Mouse (Mus musculus): Measurements from ENCODE around the gene Ms4a5. TPM values are rescaled to one million over a fixed set of nuclear protein-coding genes. Genes with fewer than 3 reads are reported as not detected.
A peak's percentile ranks its signal among the peaks of the same experiment; 100 is the strongest.
"Not testable (repeated sequence)": the region's sequence is repeated elsewhere in the genome, so short reads cannot be mapped to it uniquely, and the experiment has no call there.

Ms4a5 gene
- polyA plus RNA-seq (2015; fragmentation: Nextera tagmentation; extraction: Ambion mirVana) = not detected in 2 replicates

DNA sequence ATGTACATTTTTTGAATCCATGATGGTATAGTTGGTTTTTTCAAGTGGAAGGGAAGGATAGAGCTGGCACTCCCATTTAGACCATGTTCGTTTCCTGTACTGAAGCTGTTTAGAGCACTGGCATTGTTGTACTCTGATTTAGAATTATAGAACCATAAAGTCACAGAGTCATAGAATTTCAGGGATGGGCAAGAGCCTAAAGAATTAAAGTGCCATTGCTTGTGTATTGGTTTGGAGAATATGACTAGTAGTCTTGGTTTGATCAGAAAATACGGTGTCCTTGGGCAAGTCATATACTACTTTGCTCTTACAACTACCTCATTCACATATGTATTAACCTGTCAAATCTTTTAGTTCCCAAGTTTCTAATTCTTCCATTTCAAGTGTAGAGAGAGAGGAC is at the start of gene Ms4a5:
Gene Ms4a5, minus strand, starts transcription at position 101 of the 400 bp plus-strand sequence.
- Histone ChIP-seq H3K9ac (ENCODE audit: low read length) (no peak within 1 kb of the TSS), H3K27ac (ENCODE audit: low read length) (no peak within 1 kb of the TSS), H3K4me1 (replicated peaks; ENCODE audit: control insufficient read depth, insufficient read depth, low read length) (no peaks in the 10 kb centered on the region), H3K27me3 (ENCODE audit: control insufficient read depth, insufficient read depth, low read depth, low read length) (no peaks in the 10 kb centered on the region), H3K36me3 (ENCODE audit: control insufficient read depth, insufficient read depth, low read length) (no peaks in the 10 kb centered on the region), H3K9me3 (ENCODE audit: control insufficient read depth, low read length) (no peaks in the 10 kb centered on the region), H3K4me2 (ENCODE audit: low read depth, low read length) (no peak within 1 kb of the TSS), H3K4me3 (ENCODE audit: low read length) (no peak within 1 kb of the TSS)
- 87% methylated on average over 2 of the region's 2 CpGs for WGBS
- ATAC-seq (ENCODE audit: low read depth) = no peak

DNA sequence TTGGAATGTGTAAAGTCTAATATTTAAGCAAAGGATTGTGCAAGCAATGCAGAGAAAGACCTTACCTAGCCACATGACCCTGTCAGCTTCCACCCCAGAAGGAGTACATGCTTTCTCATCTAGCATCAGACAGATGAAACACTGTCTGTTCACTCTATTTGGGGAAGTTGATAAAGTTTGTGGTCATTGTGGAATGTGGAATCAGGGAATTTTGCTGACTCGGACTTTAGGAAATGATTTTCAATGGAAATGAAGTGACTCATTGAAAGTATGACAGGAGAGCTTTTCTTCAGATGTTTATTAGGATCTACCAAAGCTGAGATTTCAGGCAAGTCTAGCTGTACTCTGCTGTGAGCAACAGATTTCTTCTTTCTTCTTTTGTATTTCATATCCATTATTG is 37.5 kb upstream of the Ms4a5 start:
- WGBS = 58% methylated on average over 1 of the region's 1 CpGs
- Histone ChIP-seq H3K36me3 (ENCODE audit: control insufficient read depth, insufficient read depth, low read length) (no peaks in the 10 kb centered on the region), H3K4me1 (replicated peaks; ENCODE audit: control insufficient read depth, insufficient read depth, low read length) (no peaks in the 10 kb centered on the region), H3K4me2 (ENCODE audit: low read depth, low read length) (no peak overlapping the region), H3K9ac (ENCODE audit: low read length) (no peak overlapping the region), H3K4me3 (ENCODE audit: low read length) (no peak overlapping the region), H3K27ac (ENCODE audit: low read length) (no peak overlapping the region), H3K27me3 (ENCODE audit: control insufficient read depth, insufficient read depth, low read depth, low read length) (no peaks in the 10 kb centered on the region), H3K9me3 (ENCODE audit: control insufficient read depth, low read length) (no peaks in the 10 kb centered on the region)
- no peak for ATAC-seq (ENCODE audit: low read depth)

DNA sequence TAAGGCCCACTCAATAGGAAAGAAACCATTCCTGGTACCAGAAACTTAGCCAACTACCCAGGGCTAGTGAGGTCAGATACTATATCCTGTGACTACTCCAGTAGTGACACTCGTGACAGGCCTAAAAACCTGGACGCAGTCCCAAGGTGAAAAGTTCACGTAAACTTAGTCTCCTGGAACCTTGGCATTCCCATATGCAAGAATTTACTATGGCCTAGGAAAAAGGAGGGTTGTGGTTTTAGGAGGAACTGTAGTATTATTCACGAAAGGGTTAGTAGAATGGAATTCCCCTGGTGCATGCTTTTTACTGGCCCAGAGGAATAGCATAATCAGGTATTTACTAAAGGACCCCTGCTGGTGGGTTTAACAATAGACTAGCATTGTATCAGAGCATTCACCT is 33.1 kb upstream of the Ms4a5 start:
- no peak overlapping the region for H3K9ac ChIP-seq (ENCODE audit: low read length)
- H3K9me3 ChIP-seq (ENCODE audit: control insufficient read depth, low read length) = no peaks in the 10 kb centered on the region
- H3K4me2 ChIP-seq (ENCODE audit: low read depth, low read length) = no peak overlapping the region
- no peak overlapping the region for H3K4me3 ChIP-seq (ENCODE audit: low read length)
- no peaks in the 10 kb centered on the region for H3K27me3 ChIP-seq (ENCODE audit: control insufficient read depth, insufficient read depth, low read depth, low read length)
- no peaks in the 10 kb centered on the region for H3K36me3 ChIP-seq (ENCODE audit: control insufficient read depth, insufficient read depth, low read length)
- H3K4me1 ChIP-seq (replicated peaks; ENCODE audit: control insufficient read depth, insufficient read depth, low read length) = no peaks in the 10 kb centered on the region
- no peak overlapping the region for H3K27ac ChIP-seq (ENCODE audit: low read length)
- 84% methylated on average over 4 of the region's 4 CpGs for WGBS
- no peak for ATAC-seq (ENCODE audit: low read depth)

DNA sequence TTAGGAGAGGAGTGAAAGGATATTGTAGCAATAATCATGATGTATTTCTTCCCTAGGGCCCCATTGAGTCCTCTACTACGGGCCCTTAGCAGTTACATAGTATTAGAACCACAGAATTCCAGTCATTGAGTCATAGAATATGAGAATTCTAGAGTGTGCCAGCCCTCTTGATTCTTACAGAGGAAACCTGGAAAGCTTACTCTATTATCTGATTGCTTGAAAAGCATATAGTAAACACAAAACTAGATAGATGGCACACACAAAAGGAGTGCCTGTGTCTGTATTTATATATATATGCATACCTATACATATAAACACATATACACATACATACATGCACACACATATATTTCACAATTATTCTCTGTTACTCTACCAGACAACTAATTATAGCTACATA is 30.7 kb upstream of the Ms4a5 start, which contains the start of gene Ms4a14:
Gene Ms4a14, minus strand, starts transcription at position 101 of the 400 bp plus-strand sequence.
- 61% methylated on average over 1 of the region's 1 CpGs for WGBS
- ATAC-seq (ENCODE audit: low read depth) = no peak
- Histone ChIP-seq H3K36me3 (ENCODE audit: control insufficient read depth, insufficient read depth, low read length) (no peaks in the 10 kb centered on the region), H3K4me3 (ENCODE audit: low read length) (no peak within 1 kb of the TSS), H3K9me3 (ENCODE audit: control insufficient read depth, low read length) (no peaks in the 10 kb centered on the region), H3K4me1 (replicated peaks; ENCODE audit: control insufficient read depth, insufficient read depth, low read length) (no peaks in the 10 kb centered on the region), H3K4me2 (ENCODE audit: low read depth, low read length) (no peak within 1 kb of the TSS), H3K27ac (ENCODE audit: low read length) (no peak within 1 kb of the TSS), H3K27me3 (ENCODE audit: control insufficient read depth, insufficient read depth, low read depth, low read length) (no peaks in the 10 kb centered on the region), H3K9ac (ENCODE audit: low read length) (no peak within 1 kb of the TSS)

DNA sequence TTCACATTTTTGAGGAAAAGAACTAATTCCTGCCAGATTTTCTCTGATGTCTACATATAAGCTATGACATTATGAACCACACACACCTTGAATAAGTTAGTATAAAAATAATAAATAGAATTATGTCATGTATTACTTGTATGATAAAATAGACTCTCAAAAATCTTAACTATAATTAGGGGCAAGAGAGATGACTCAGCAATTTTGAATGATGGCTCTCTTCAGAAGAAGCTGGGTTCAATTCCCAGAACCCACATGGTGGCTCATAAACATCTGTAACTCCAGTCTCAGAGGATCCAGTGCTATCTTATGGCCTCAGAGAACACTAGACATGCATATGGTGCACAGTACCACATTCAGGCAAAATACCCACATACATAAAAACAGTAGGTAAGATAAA is 25.2 kb upstream of the Ms4a5 start:
- ATAC-seq (ENCODE audit: low read depth) = no peak
- H3K4me2 ChIP-seq (ENCODE audit: low read depth, low read length) = no peak overlapping the region
- H3K4me1 ChIP-seq (replicated peaks; ENCODE audit: control insufficient read depth, insufficient read depth, low read length) = no peaks in the 10 kb centered on the region
- no peaks in the 10 kb centered on the region for H3K27me3 ChIP-seq (ENCODE audit: control insufficient read depth, insufficient read depth, low read depth, low read length)
- no peak overlapping the region for H3K9ac ChIP-seq (ENCODE audit: low read length)
- no peaks in the 10 kb centered on the region for H3K36me3 ChIP-seq (ENCODE audit: control insufficient read depth, insufficient read depth, low read length)
- no peak overlapping the region for H3K27ac ChIP-seq (ENCODE audit: low read length)
- H3K9me3 ChIP-seq (ENCODE audit: control insufficient read depth, low read length) = no peaks in the 10 kb centered on the region
- H3K4me3 ChIP-seq (ENCODE audit: low read length) = no peak overlapping the region

DNA sequence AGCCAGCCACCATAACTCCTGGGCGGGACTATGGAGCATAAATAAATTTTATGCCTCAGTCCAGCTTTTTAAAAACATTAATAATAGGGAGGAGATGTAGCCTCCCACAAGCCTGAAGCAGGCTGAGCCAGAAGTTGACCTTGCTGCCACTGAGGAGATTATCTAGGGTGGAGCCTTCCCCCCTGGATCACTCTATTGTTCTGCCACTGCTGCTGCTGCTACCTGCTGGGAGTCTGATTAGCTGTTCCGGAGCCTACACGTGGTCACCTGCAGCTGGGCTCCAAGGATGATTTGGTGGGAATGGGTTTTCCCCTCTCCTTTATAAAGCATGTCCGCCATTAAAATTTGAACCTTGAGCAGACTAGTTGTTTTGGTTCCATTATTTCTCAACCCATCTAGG is 15.9 kb upstream of the Ms4a5 start:
- not testable (repeated sequence) for H3K36me3 ChIP-seq (ENCODE audit: control insufficient read depth, insufficient read depth, low read length); ATAC-seq (ENCODE audit: low read depth); H3K4me1 ChIP-seq (replicated peaks; ENCODE audit: control insufficient read depth, insufficient read depth, low read length); H3K27me3 ChIP-seq (ENCODE audit: control insufficient read depth, insufficient read depth, low read depth, low read length); H3K4me3 ChIP-seq (ENCODE audit: low read length); H3K9ac ChIP-seq (ENCODE audit: low read length); H3K4me2 ChIP-seq (ENCODE audit: low read depth, low read length); H3K9me3 ChIP-seq (ENCODE audit: control insufficient read depth, low read length); H3K27ac ChIP-seq (ENCODE audit: low read length)
- 59% methylated on average over 4 of the region's 4 CpGs for WGBS

DNA sequence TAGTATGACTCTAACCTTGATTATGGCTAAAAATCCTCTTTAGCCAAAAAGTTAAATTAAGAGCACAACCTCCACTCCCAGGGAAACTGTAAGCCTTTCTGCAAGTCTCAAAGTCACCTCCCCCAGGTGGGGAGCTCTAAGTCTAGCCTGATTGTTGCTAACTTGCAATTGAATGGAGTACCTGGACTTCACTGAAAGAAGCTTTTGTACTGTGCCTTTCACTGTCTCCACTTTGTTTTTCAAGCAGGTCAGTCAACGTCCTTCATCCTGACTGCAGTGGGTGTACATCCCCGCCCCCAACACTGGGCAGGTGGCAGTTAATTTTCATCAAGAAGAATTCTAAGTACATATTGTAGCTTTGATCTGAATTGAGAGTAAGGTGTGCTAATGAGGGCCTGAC is 15.3 kb upstream of the Ms4a5 start:
- Histone ChIP-seq H3K27ac (ENCODE audit: low read length) (no peak overlapping the region), H3K4me3 (ENCODE audit: low read length) (no peak overlapping the region), H3K27me3 (ENCODE audit: control insufficient read depth, insufficient read depth, low read depth, low read length) (no peaks in the 10 kb centered on the region), H3K36me3 (ENCODE audit: control insufficient read depth, insufficient read depth, low read length) (no peaks in the 10 kb centered on the region), H3K4me1 (replicated peaks; ENCODE audit: control insufficient read depth, insufficient read depth, low read length) (no peaks in the 10 kb centered on the region), H3K4me2 (ENCODE audit: low read depth, low read length) (no peak overlapping the region), H3K9me3 (ENCODE audit: control insufficient read depth, low read length) (no peaks in the 10 kb centered on the region), H3K9ac (ENCODE audit: low read length) (no peak overlapping the region)
- no peak for ATAC-seq (ENCODE audit: low read depth)
- WGBS = 44% methylated on average over 2 of the region's 2 CpGs

DNA sequence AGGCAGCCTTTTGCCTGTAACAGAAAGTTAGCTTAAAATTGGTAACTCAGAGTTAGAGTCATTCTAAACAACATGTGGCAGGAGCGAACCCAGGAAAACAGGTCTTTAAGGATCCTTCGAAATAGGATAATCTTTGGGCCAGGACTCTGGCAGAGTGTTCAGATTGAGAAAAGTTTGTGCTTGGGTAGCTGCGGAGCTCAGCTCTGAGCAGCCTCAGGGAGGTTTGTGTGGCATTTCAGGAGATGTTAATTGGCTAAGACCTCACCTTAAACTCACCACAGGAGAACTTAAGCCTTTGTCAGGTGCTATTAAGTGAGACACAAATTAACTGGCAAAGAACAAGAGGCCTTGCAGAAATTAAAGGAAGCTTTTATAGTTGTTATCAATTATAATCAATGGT is 9.9 kb upstream of the Ms4a5 start:
- H3K27ac ChIP-seq (ENCODE audit: low read length); H3K36me3 ChIP-seq (ENCODE audit: control insufficient read depth, insufficient read depth, low read length); H3K9ac ChIP-seq (ENCODE audit: low read length); H3K9me3 ChIP-seq (ENCODE audit: control insufficient read depth, low read length); ATAC-seq (ENCODE audit: low read depth); H3K27me3 ChIP-seq (ENCODE audit: control insufficient read depth, insufficient read depth, low read depth, low read length); H3K4me1 ChIP-seq (replicated peaks; ENCODE audit: control insufficient read depth, insufficient read depth, low read length): not testable (repeated sequence)
- Histone ChIP-seq H3K4me2 (ENCODE audit: low read depth, low read length) (peak overlapping the region; percentile 59), H3K4me3 (ENCODE audit: low read length) (peak overlapping the region; percentile 51; the same call in 1 of the 2 replicates)
- WGBS = 13% methylated on average over 3 of the region's 3 CpGs

DNA sequence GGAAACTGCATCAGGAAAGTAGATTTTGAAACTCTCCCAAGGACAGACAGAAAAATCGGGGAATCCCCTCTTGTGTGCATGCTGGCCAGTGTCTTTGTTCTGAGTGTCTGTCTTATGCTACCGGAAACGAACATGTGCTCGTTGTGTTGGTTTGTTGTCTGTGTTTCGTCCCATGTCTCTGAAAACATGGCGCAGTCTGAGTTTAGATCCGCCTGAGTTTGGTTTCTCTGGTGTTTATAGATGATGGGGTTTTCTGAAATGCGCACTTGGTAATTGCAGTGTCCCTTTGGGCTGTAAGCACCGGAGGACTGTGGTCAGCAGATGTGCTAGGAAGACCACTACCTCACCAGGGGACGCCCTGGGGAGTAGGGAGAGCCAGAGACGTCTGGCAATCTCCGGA is 9.3 kb upstream of the Ms4a5 start:
- Histone ChIP-seq H3K27ac (ENCODE audit: low read length) (no peak overlapping the region), H3K4me2 (ENCODE audit: low read depth, low read length) (peak overlapping the region; percentile 59), H3K27me3 (ENCODE audit: control insufficient read depth, insufficient read depth, low read depth, low read length) (no peaks in the 10 kb centered on the region), H3K9me3 (ENCODE audit: control insufficient read depth, low read length) (no peaks in the 10 kb centered on the region), H3K4me1 (replicated peaks; ENCODE audit: control insufficient read depth, insufficient read depth, low read length) (no peaks in the 10 kb centered on the region), H3K4me3 (ENCODE audit: low read length) (peak overlapping the region; percentile 51), H3K36me3 (ENCODE audit: control insufficient read depth, insufficient read depth, low read length) (no peaks in the 10 kb centered on the region), H3K9ac (ENCODE audit: low read length) (peak overlapping the region; percentile 61)
- 7% methylated on average over 12 of the region's 12 CpGs for WGBS
- ATAC-seq (ENCODE audit: low read depth) = no peak

DNA sequence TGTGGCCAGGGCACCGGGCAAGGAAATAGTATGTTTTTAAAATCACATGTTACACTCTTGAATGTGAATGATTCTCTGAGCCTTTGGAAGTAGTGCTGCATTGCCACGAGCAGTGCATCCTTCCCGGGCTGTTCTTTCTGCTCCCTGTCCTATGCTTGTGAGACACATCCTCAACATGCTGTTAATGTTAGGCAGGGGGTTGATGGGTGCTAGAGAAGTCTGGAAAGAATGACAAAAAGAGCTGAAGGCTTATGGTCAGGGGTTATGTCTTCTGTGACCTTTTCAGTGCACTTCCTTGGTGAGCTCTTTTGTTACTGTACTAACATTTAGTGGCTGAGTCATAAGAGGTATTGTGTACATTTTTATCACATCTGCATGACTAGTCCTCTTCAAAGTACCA is 3.5 kb downstream of the Ms4a5 start:
- Histone ChIP-seq H3K9me3 (ENCODE audit: control insufficient read depth, low read length) (no peaks in the 10 kb centered on the region), H3K4me1 (replicated peaks; ENCODE audit: control insufficient read depth, insufficient read depth, low read length) (no peaks in the 10 kb centered on the region), H3K27ac (ENCODE audit: low read length) (no peak overlapping the region), H3K4me2 (ENCODE audit: low read depth, low read length) (no peak overlapping the region), H3K27me3 (ENCODE audit: control insufficient read depth, insufficient read depth, low read depth, low read length) (no peaks in the 10 kb centered on the region), H3K4me3 (ENCODE audit: low read length) (no peak overlapping the region), H3K9ac (ENCODE audit: low read length) (no peak overlapping the region), H3K36me3 (ENCODE audit: control insufficient read depth, insufficient read depth, low read length) (no peaks in the 10 kb centered on the region)
- WGBS = 79% methylated on average over 3 of the region's 3 CpGs
- no peak for ATAC-seq (ENCODE audit: low read depth)
